Comparison of ENCODE assay signal across 22 mouse cellular contexts in genomic region chr8:10499846-10500245, GRCm38 (mm10).
DNase-seq lines count a peak whose midpoint lies in the region; TF ChIP-seq lines count a peak whose summit lies in the region.
"Had no signal": no experiment of that assay in that cellular context is flagged by ENCODE, and none has a peak within 500 bp of the region (broad histone marks: within the 10 kb centered on the region; RNA-seq: fewer than 3 reads in every experiment).

No protein-coding gene starts in this region.

- no peak overlapping the region for H3K4me3 ChIP-seq in myocyte
- H3K4me3 ChIP-seq: embryonic facial prominence, embryonic 15.5 days; gastrocnemius, adult 2 months; heart, embryonic 13.5 days; layer of hippocampus, adult 2 months; neural tube, embryonic 13.5 days had no signal

- peak; percentile 24 for DNase-seq in embryo, embryonic 10.5 days (ENCODE audit: low spot score)
- DNase-seq in embryo, embryonic 10 days (ENCODE audit: low spot score): no peak
- peak; percentile 52 for DNase-seq in 3T3-L1 (ENCODE audit: low read depth, low spot score)
- DNase-seq in adrenal gland, adult 8-10 months: peak; percentile 11
- no peak for DNase-seq in cerebellum, adult 18-20 months
- no peak for DNase-seq in layer of hippocampus, postnatal 25 days (ENCODE audit: extremely low spot score in 1 of 2, low spot score in 1 of 2)
- DNase-seq: cerebellum, adult 9-11 months; gastrocnemius, adult 2 months; heart, postnatal 36 days; kidney, adult 2 months; kidney, postnatal 14 days; left cerebral cortex, postnatal 4 days; liver, postnatal 0 days; lung, postnatal 10 days; right cerebral cortex, postnatal 14 days; spleen, adult 18-20 months; thymus, postnatal 25 days had no signal

- no peaks in the 10 kb centered on the region for H3K36me3 ChIP-seq in myocyte (ENCODE audit: control insufficient read depth, insufficient read depth)
- H3K36me3 ChIP-seq: embryonic facial prominence, embryonic 15.5 days; heart, embryonic 13.5 days had no signal

- TF ChIP-seq POLR2A in myocyte (IDR thresholded peaks at IDR 0.05; ENCODE audit: insufficient read length, low read depth): no peak

- no peaks in the 10 kb centered on the region for H3K79me2 ChIP-seq in myocyte (ENCODE audit: control insufficient read depth, insufficient read depth)

- H3ac ChIP-seq in myocyte (ENCODE audit: control insufficient read depth, insufficient read length): no peak overlapping the region

- H3K4me2 ChIP-seq in myocyte (ENCODE audit: low read depth): peak overlapping the region; percentile 24
- H3K4me2 ChIP-seq: embryonic facial prominence, embryonic 15.5 days; heart, embryonic 13.5 days; neural tube, embryonic 13.5 days had no signal

- H3K27me3 ChIP-seq in myocyte (ENCODE audit: control insufficient read depth, insufficient read depth, insufficient read length): no peaks in the 10 kb centered on the region
- H3K27me3 ChIP-seq: embryonic facial prominence, embryonic 15.5 days; heart, embryonic 13.5 days; neural tube, embryonic 13.5 days had no signal

TF ChIP-seq in myocyte, 11 proteins besides CTCF, POLR2A, EP300 and RAD21:
- TF ChIP-seq TCF12 (IDR thresholded peaks at IDR 0.05; ENCODE audit: insufficient read depth, poor library complexity, severe bottlenecking) (no peak), USF1 (IDR thresholded peaks at IDR 0.05; ENCODE audit: low read depth) (no peak), MYOD1 (IDR thresholded peaks at IDR 0.05; ENCODE audit: control insufficient read depth in 1 of 3, insufficient read length in 2 of 3, low read depth in 2 of 3) (no peak)

Comparison
In these comparisons a context has a peak if more than half of its experiments do, and no peak if none do; other contexts are left out.
1. DNase-seq: peak in embryo, embryonic 10.5 days (single experiment), 3T3-L1 (single experiment) and adrenal gland, adult 8-10 months (single experiment); none in embryo, embryonic 10 days (single experiment), cerebellum, adult 18-20 months (0 of 2) and layer of hippocampus, postnatal 25 days (0 of 2).